Mouse (Mus musculus) stomach, postnatal 0 days (tissue): ENCODE data around the gene Adat3. TPM values are rescaled to one million over a fixed set of nuclear protein-coding genes. Genes with fewer than 3 reads are reported as not detected.
"Not testable (repeated sequence)": the region's sequence is repeated elsewhere in the genome, so short reads cannot be mapped to it uniquely, and the experiment has no call there.

ENCODE experiments used
- ATAC-seq: fragments of 200-750 bp; cut with Nextera tagmentation; 2 replicates; pipeline ENCODE4 v1.8.0; 2017; ENCODE audit not compliant: low FRiP score, low TSS enrichment
- DNase-seq: peaks from one replicate; pipeline ENCODE4 v3.0.0-alpha.2; 2016; ENCODE audit warnings: low spot score
- H3K27ac ChIP-seq: fragments of 300-500 bp; sonication (generic); replicated peaks from 2 replicates; pipeline ENCODE4 v1.5.1; 2014; ENCODE audit warnings: mild to moderate bottlenecking, control low read depth
- H3K27me3 ChIP-seq: fragments of 300-500 bp; sonication (generic); 2 replicates; pipeline ENCODE4 v1.6.1; 2014; ENCODE audit warnings: low read length; ENCODE audit not compliant: control insufficient read depth, insufficient read depth
- H3K36me3 ChIP-seq: fragments of 300-500 bp; sonication (generic); 2 replicates; pipeline ENCODE4 v1.6.1; 2014; ENCODE audit warnings: low read length, mixed read lengths; ENCODE audit not compliant: control insufficient read depth, insufficient read depth
- H3K4me1 ChIP-seq: fragments of 300-500 bp; sonication (generic); replicated peaks from 2 replicates; pipeline ENCODE4 v1.6.1; 2014; ENCODE audit warnings: antibody characterized with exemption; ENCODE audit not compliant: control insufficient read depth, insufficient read depth
- H3K4me2 ChIP-seq: fragments of 300-500 bp; sonication (generic); replicated peaks from 2 replicates; pipeline ENCODE4 v1.6.1; 2014; ENCODE audit warnings: low read depth, mild to moderate bottlenecking, control low read depth, moderate library complexity
- H3K4me3 ChIP-seq: fragments of 300-500 bp; sonication (generic); 2 replicates; pipeline ENCODE4 v1.5.1; 2014; ENCODE audit warnings: low read depth, low read length, control low read depth
- H3K9ac ChIP-seq: fragments of 300-500 bp; sonication (generic); 2 replicates; pipeline ENCODE4 v1.6.1; 2014; ENCODE audit warnings: mild to moderate bottlenecking, low read length, control low read depth, mixed read lengths
- H3K9me3 ChIP-seq: fragments of 300-500 bp; sonication (generic); 2 replicates; pipeline ENCODE4 v1.6.1; 2016; ENCODE audit warnings: low read length; ENCODE audit not compliant: control insufficient read depth
- CTCF ChIP-seq: IDR thresholded peaks from 2 replicates; pipeline ENCODE4 v1.5.1; 2016; ENCODE audit warnings: antibody characterized with exemption, low read depth, mild to moderate bottlenecking, moderate library complexity
- EP300 ChIP-seq: optimal IDR thresholded peaks from 2 replicates; pipeline ENCODE3; 2016; ENCODE audit warnings: antibody characterized with exemption
- WGBS: fragments of 180-500 bp; shearing (Covaris S2); extraction: QIAGEN DNeasy Blood & Tissue Kit; methylation state at CpG from one replicate; pipeline ENCODE4 v1.1.7; 2014; 5-methylcytosine and 5-hydroxymethylcytosine counted together
- polyA plus RNA-seq: library from polyadenylated mRNA; unstranded; fragments of >200 nt; fragmentation: Nextera tagmentation; extraction: Ambion mirVana; gene quantifications from 2 replicates; pipeline ENCODE4 v1.2.1, GENCODE M21; 2015

Adat3 gene
- polyA plus RNA-seq, 1 experiment from 2014 or later = 4.1 TPM

- H3K27me3 ChIP-seq = no peaks in the 10 kb centered on the region
- no peak for ATAC-seq
- H3K4me2 ChIP-seq = no peak overlapping the region
- no peak for TF ChIP-seq EP300
- TF ChIP-seq CTCF = no peak
- DNase-seq = no peak
- H3K9me3 ChIP-seq = no peaks in the 10 kb centered on the region
- 84% methylated on average over 4 of the region's 4 CpGs for WGBS
- no peak overlapping the region for H3K4me3 ChIP-seq
- H3K27ac ChIP-seq = no peak overlapping the region
- no peak overlapping the region for H3K9ac ChIP-seq
- H3K36me3 ChIP-seq = no peaks in the 10 kb centered on the region; the same call in 1 of the 2 replicates
- H3K4me1 ChIP-seq = peaks cover 5% of the 10 kb centered on the region; the same call in 1 of the 2 replicates
Observed at GRCm38 (mm10) chr10:80625764-80626163, 23.1 kb downstream of the Adat3 start.

DNA sequence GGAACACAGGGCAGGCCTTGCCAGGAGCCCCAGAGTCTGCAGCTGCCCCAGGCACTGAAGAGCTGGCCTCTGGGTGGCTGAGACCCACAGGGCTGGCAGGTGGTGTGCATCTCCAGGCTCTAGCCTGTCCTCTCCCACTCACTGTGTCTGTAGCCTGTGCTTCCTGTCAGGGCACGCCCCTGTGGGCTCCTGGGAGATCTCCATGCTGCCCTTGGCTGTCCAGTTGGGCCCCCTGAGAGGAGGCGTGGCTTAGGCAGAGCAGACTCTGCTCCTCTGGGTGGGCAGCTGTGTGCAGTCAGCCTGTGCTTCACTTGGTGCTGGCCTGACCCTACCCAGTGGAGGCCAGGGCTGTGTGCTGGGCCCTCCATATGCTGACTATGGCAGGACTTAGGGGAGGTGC lies 25.0 kb downstream of the Adat3 start:
- ATAC-seq = peak; percentile 11
- Histone ChIP-seq H3K4me3 (no peak overlapping the region), H3K4me1 (0 out of 2 replicates have a peak, but pooled peaks cover 2% of the 10 kb centered on the region), H3K27ac (no peak overlapping the region), H3K4me2 (no peak overlapping the region), H3K9me3 (no peaks in the 10 kb centered on the region), H3K36me3 (peaks cover 3% of the 10 kb centered on the region; the same call in 1 of the 2 replicates), H3K27me3 (no peaks in the 10 kb centered on the region), H3K9ac (no peak overlapping the region)
- 32% methylated on average over 2 of the region's 2 CpGs for WGBS
- TF ChIP-seq CTCF (no peak), EP300 (no peak)
- DNase-seq = peak; percentile 46

DNA sequence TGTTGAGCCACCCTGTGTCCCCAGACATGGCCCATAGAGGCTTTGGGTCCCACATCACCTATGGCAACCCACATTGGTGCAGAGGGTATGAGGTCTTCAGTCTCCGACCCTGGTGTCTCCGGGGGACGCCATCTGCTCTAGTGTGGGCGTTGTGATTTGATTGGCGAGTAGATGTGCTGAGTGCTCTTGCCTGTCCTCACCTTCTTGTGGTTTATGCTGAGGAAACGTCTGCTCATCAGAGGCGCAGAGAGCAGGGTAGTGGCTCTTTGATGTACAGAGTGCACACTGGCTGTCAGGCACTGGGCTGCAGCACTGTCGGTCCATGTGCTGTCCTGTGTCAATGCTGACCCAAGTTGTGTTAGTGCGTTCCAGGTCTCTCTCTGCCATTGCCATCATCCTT lies 26.2 kb downstream of the Adat3 start:
- DNase-seq = no peak
- no peaks in the 10 kb centered on the region for H3K27me3 ChIP-seq

DNA sequence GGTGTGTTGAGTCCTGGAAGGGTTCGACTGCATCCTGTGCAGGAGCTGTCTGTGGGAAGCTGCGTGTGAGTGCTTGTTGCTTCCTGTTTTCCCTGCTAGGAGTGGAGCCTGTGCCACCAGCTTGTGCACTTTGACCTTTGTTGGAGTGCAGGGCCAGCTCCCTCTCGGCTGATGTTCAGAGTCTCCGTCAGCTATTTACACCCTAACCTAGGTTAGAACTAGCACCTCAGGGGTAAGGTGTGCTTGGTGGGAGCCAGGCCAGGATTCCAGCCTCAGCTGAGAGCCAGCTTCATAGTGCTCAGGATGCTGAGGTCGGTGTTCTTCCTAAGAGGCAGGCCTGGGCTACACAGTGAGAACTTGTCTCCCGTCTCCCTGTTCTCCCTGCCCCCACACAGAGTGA lies 32.7 kb downstream of the Adat3 start:
- H3K36me3 ChIP-seq = peaks cover 40% of the 10 kb centered on the region
- WGBS = 75% methylated on average over 6 of the region's 6 CpGs
- no peak for ATAC-seq

More for the DNA sequence above, 26.2 kb downstream of the Adat3 start:
- H3K27ac ChIP-seq = no peak overlapping the region
- WGBS = 79% methylated on average over 9 of the region's 9 CpGs
- no peaks in the 10 kb centered on the region for H3K9me3 ChIP-seq
- peaks cover 3% of the 10 kb centered on the region; the same call in 1 of the 2 replicates for H3K36me3 ChIP-seq
- no peak for ATAC-seq
- no peak overlapping the region for H3K9ac ChIP-seq
- H3K4me1 ChIP-seq = no peaks in the 10 kb centered on the region
- H3K4me3 ChIP-seq = no peak overlapping the region
- H3K4me2 ChIP-seq = no peak overlapping the region
- TF ChIP-seq EP300 (no peak), CTCF (no peak)

DNA sequence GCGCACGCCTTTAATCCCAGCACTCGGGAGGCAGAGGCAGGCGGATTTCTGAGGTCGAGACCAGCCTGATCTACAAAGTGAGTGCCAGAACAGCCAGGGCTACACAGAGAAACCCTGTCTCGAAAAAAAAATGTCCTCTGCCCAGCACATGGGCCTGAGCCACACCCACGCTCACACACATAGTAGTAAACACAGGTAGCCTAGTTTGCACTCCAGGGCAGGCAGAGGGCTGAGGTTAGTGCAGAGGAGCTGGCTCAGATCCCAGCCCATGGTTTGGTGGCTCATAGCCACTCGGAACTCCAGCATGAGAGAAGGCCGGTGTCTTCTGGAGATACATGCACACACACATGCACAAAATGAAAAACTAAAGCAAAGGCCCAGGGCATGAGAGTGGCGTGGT lies 44.3 kb downstream of the Adat3 start:
- Histone ChIP-seq H3K4me1 (no peaks in the 10 kb centered on the region), H3K27me3 (no peaks in the 10 kb centered on the region), H3K9ac (no peak overlapping the region; the same call in 1 of the 2 replicates), H3K9me3 (no peaks in the 10 kb centered on the region), H3K4me3 (no peak overlapping the region), H3K27ac (no peak overlapping the region), H3K36me3 (peaks cover 23% of the 10 kb centered on the region), H3K4me2 (no peak overlapping the region)
- no peak for TF ChIP-seq CTCF
- no peak for TF ChIP-seq EP300
- 82% methylated on average over 10 of the region's 10 CpGs for WGBS
- DNase-seq (no peak), ATAC-seq (no peak)

More for the DNA sequence above, 32.7 kb downstream of the Adat3 start:
- H3K4me3 ChIP-seq = no peak overlapping the region
- H3K4me2 ChIP-seq = no peak overlapping the region
- H3K9ac ChIP-seq = no peak overlapping the region
- H3K9me3 ChIP-seq = no peaks in the 10 kb centered on the region
- no peak for DNase-seq
- TF ChIP-seq EP300 (no peak), CTCF (no peak)
- no peaks in the 10 kb centered on the region for H3K27me3 ChIP-seq
- no peaks in the 10 kb centered on the region for H3K4me1 ChIP-seq
- H3K27ac ChIP-seq = no peak overlapping the region

GRCm38 (mm10) chr10:80649910-80650309 lies 47.2 kb downstream of the Adat3 start:
- H3K4me1 ChIP-seq, H3K9me3 ChIP-seq, H3K27ac ChIP-seq, H3K9ac ChIP-seq, H3K27me3 ChIP-seq, H3K4me2 ChIP-seq, H3K36me3 ChIP-seq, ATAC-seq, DNase-seq, H3K4me3 ChIP-seq: not testable (repeated sequence)
- WGBS = 86% methylated on average over 6 of the region's 6 CpGs
